Mouse (Mus musculus) monocyte, adult 5-6 weeks (primary cell): Measurements from ENCODE around the gene Prrt2. TPM values are rescaled to one million over a fixed set of nuclear protein-coding genes. Genes with fewer than 3 reads are reported as not detected.

ENCODE experiments used
- ATAC-seq: fragments of 153-309, 156-312 bp; replicated peaks from 2 replicates; pipeline ENCODE4 v1.8.0; 2017; ENCODE audit warnings: mild to moderate bottlenecking; ENCODE audit not compliant: low TSS enrichment, insufficient number of reproducible peaks, severe bottlenecking, poor library complexity, low FRiP score
- total RNA-seq: library from RNA; stranded (forward); fragments of 200-1000, 200-491, 200-594 nt; gene quantifications from 3 replicates; pipeline ENCODE4 v1.2.3, GENCODE M21; 2017

The Prrt2 gene
- total RNA-seq, 1 experiment from 2014 or later, result not detected

DNA sequence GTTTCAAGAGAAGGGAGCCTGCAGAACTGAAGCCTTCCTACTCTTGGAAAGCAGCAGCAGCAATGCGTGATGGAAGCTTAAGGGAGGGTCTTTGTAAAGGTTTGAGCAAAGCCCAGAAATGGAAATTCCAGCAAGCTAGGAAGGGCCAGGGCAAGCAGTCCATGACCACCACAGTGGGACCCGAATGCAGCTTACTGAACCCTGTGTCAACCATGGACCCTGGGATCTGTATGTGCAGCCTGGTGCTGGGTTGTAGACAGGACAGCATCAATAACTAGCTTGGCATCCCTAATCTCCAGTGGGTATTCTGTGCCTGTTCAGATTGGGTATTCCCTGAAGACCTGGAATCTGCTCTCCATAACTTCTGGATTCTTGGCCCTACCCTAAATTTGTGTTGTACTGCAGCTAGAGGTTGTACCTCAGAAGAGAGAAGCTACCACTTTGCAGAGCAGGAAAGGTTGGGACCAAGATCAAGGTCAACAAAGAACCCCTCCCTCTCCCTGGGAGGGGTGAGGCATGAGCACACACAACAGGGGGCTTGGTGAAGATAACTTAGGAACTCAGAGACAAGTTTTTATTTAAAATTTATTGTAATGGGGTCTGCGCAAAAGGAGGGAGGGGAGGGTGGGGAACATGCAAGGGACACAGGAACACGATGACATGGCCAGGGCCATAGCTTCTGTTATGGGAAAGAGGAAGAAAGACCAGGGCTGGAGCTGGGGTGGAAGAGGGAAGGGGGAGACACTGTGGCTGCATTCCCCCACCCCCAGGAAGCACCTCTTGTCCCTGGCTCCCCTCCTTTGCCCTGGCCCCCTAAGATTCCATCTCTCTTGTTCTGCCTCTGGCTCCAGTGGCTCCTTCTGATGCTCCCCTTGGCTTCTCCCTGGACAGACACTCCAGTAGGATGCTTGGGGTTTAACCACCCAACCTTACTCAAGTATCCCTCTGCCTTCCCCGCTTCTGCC lies 834 bp upstream of the Prrt2 start:
- ATAC-seq, result no peak

DNA sequence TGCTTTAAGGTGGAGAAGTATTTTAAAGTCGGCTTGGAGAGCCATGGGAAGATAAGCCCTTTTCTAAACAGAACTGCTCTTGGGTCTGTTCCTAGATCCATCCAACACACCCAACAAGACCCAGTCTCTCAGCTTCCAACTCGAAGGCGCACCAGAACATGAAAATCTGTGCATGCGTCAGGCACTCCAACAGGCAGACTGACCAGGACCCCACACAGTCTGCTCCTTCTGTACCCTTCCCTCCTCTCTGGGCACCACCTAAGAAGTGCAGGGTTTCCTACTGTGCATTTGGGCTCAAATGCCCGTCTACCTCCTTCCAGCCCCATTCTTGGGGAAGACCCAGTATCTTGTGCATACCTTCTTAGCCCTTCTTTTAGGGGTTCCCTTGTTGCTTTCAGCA lies 520 bp downstream of the Prrt2 start:
- no peak for ATAC-seq

DNA sequence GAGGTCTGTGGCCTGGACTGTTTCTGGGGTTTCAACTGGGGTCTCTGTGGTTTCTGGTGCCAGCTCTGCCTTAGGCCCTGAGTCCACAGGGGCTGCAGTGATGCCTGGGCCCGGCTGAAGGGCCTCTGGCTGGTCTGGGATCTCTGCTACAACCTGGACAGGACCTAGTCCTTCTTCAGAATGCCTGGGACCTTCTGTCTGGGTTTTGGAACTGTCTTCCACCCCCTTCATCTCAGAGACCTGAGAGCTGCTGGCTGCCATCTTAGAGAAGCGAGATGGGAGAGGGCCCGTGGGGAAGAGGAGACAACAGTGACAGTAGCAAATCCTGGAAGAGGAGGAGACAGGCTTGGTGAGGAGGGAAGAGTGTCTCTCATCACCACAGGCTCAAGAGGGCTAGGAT lies 980 bp downstream of the Prrt2 start:
- ATAC-seq, result no peak

DNA sequence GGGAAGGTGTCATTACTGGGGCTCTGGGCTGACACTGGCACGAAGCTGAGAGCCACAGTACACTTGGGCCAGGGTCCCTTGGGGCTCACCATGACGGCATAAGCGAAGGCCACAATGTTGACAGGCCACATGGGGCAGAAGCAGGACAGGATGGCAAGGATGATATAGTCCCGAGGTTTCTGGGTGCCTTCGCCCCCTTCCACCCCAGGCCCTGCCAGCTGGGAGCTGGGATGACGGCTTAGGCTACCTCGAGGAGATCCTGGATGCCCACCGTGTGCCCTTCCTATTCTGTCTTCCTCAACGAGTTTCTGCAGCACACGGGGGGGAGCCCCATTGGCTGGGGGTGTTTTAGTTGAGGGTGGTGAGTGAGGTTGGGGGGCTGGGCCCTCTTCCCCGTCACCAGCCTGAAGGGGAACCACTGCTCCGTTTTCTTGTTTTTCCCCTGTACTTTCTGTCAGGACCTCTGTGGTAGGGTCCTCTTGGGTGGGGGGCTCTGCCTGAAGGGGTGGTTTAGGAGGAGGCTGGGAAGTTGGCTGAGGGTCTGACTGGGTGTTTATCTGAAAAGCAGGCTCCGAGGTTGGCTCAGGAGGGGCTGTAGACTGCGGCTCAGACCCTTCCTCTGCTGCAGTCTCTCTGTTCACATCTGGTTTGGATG lies 1.6 kb downstream of the Prrt2 start:
- no peak for ATAC-seq

DNA sequence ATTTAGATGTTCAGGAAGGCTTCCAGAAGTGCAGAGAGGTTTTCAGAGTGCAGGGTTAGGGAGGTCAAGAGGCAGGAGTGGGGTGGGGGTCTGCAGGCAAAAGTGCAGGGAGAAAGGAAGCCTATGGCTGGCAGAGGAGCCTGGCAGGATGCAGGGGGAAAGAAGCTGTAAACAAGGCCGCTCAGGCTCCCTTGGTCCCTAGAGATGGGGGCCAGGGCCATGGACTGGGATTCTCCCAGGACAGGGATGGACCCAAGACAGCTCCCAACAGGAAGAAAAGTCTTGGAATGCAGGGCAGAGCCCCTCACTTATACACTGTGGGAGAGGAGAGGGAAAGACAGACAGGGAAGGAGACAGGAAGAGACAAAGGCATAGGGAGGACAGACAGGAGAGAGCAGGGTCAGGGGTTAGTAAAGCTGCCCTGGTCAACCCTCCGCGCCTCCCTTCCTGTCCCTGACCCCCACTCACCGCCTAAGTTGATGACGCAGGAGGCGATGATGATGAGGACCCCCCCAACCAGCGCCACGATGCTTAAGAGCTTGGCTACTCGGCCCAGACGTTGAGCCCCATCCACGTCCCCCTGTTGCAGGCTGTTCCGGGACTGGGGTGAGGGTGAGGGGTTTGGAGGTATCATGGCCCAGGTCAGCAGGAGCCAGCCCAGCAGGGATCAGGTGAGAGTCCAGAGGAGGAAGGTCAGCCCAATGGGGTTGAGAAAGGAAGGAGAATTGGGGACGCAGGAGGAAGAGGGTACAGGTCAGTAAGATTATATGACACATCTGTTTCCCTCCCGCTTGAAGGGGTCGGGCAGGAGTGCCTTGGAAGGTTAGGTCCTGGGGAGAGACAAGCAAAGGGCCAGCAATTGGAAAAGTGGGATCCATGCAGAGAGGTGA lies 2.4 kb downstream of the Prrt2 start:
- no peak for ATAC-seq

DNA sequence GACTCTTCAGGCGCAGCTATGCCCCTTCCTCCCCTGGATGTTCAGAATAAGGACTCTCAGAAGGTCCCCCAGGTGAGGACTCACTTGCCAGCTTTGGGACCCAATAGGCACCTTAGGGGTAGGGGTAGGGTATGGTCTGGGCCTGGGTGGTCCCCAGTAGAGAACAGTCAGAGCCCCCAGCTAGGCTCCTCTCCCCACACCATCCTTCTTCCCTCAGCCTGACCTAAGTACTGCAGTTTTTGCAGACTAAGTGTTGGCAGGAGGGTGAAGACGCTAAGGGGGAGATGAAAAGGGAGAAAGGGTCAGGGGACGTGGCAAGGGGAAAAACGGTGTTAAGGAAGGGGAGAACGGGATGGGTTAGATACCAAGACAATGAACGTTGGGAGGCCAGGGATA lies 3.1 kb downstream of the Prrt2 start:
- ATAC-seq, result no peak

DNA sequence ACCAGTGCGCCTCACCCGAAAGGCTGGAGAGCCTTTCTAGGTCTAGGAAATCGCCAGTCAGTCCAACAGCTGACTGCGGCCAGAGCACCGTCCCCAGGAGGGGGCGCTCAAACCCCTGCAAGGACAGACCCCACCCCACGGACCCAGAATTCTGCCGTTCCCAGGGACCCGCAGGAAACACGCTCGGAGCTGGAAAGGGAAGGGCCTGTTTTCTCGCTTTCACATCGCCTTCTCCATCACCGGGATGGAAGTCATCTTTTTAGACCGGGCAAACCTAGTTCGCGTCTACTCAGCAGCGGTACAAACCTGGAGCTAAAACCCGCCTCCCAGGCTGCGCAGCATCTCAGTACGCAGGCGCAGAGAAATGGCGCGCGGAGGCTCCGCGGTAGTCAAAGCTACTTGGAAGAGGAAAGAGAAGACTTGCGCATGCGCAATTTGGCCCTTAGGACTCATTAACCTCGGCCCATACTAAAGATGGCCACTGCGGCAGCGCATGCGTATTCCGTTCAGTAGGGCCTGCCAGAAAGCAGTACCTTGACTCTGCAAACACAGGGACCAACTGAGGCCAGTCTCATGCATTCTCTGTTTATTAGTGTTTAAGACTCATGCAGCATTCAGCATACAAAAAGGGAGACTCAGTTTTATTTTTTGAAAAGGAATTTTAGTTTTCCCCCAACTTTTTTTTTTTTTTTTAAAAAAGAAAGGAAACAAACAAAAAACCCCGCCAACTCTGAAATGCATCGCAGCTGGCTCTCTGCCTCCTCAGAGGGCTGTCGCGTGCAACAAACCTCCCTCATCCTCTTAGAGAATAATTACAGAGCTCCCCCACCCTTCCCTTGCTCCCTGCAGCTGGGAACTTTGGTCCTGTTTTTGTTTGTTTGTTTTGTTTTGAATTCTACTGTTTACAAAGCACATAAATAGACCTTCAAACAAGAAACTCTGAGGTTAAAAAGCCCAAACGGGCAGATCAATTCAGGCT lies 3.8 kb downstream of the Prrt2 start, which contains the start of gene Pagr1a:
Pagr1a (minus strand) TSS at position 382 of the 979 bp plus-strand sequence.
- peak; percentile 79 for ATAC-seq

DNA sequence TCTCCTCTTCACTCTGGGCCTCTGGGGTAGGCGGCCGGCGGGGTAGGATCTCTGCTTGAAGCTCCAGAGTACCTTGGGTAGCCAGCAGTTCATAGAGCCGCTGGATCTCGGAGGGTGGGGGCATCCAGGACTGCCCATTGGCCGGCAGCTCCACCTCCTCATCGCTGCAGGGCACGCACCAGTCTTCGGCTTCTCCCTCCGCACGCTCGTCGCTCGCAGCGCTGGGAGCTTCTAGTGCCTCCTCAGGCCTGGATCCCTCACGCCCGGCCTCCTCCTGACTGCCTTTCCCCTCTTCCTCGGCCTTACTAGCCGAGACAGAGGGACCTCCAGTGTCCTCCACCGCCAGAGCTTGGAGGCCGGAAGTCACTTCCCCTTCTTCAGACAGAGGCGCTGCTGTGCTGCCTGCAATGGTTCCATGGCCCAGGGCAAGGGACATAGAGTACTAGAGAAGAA lies 4.5 kb downstream of the Prrt2 start:
- peak; percentile 29 for ATAC-seq

DNA sequence TGATC lies 4.7 kb downstream of the Prrt2 start, which contains the start of gene Pagr1b:
Pagr1b (minus strand) TSS at position 4 of the 5 bp plus-strand sequence.
- ATAC-seq, result no peak

DNA sequence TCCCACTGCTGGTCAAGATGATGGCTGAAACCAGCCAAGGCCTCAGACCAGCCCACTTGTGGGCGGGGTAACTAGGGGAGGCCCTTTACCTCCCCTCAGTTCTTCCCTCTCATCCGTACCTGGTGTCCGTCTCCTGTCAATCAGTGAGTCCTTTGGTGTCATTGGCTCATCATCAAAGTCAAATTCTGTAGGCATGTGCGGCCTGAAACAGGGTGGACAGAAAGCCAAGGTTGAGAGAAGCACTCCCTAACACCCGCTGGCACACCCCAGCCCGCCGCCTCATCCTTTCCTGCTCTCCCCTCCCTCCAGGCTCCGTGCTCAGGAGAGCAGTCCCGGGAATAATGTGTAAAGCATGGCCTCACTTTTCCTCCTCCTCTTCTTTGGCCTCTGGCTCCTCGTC lies 4.9 kb downstream of the Prrt2 start:
- peak; percentile 43 for ATAC-seq

DNA sequence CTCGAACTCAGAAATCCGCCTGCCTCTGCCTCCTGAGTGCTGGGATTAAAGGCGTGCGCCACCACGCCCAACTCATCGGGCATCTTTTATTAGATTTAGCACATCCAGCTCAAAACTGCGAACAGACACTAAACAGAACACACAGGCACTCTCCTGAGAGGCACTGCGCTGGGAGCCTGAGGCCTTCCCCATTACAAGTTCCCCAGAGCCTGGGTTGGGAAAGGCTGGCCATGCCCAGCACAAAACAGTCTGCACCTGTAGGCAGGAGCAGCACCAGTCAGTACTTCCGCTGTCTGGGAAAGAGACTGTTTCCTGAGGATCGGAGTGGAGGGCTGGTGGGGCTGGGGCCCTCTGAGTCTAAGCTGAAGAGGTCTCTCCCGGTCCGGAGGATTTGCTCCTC lies 6.0 kb downstream of the Prrt2 start:
- no peak for ATAC-seq

DNA sequence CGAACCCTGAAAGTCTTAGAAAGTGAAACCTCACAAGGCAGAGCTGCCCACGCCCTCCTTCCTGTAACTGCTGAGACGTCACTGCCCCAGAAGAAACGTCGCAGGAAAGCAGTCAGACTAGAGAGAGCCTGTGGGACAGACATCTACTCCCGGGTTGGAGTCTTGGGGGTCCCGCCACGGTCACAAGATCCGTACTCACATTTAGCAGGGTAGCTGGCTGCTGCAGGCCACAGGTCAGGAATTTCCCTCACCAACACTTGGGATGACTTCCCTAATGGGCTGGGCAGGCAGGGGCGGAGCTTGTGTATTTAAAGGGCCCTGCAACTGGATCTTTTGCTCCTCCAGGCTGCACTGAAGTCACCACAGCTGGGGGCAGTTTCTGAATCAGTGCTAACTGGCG lies 6.7 kb downstream of the Prrt2 start, which contains the start of gene Mvp:
Mvp (minus strand) TSS at position 302 of the 400 bp plus-strand sequence.
- ATAC-seq, result peak; percentile 42

DNA sequence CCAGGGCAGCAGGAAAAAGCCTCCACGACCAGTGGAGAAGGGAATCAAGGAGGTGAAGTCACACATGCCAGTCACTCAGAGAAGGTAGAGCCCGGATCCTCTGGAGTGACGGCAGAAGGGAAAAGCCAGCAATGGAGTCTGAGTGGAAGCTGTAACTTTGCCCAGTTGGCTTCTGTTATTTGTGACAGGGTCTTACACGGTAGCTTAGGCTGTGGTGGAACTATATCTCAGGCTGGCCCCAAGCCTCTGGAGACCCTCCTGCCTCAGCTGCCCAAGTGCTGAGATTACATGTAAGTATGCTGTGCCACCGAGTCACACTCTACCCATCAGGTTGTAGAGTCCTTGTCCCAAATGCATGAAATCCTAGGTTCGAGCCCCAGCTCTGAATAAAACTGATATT lies 7.6 kb downstream of the Prrt2 start:
- ATAC-seq, result no peak

DNA sequence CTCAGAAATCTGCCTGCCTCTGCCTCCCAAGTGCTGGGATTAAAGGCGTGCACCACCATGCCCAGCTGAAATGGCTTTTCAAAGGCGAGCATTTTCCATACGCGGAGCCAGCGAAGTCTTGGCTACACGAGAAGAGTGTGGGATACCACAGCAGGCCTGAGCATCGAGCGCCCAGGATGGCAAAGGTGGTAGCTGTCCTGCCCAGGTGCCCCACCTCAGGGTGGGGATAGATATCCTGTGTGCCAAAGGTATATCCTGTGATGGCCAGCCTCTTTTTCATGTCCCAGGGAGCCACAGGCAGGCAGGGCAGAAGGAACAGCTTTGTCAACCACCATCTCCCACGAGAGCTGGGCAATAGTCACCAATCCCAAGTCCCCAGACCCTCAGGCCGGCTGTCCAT lies 8.2 kb downstream of the Prrt2 start:
- no peak for ATAC-seq

DNA sequence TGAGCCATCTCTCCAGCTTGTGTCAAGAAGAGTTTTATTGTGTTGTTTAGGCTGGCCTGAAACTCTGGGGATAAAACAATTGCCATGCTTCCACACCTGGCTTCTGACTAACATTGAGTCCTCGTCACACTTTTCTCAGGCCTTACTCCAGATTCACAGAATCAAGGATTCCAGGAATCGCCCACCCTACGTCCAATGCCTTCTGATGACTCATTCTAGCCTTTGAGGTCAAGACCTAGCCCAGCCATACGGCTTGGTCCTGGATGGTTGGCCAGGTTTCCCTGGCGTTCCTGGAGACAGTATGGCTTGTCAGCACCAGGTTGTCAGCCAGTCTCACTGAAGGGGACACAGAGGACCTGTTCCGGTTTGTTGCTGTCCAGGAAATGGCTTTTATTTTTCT lies 8.6 kb downstream of the Prrt2 start:
- ATAC-seq, result no peak

DNA sequence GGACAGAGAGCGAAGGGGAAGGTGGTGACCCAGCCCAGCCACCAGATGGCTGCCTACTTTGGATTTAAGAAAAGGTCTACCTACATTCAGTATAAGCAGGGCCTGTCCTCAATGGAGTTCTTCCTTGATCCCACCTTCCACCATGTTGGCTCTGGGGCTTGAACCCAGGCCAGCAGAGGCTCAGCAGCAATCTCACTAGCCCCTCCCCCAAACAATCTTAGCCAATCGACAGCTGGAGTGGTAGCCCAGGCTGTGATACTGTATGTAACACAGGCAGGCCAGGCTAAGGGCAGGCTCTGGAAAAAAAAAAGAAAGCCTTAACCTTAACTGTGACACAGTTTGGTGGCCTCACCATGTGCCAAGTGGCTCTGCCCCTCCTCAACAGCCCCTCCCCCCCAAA lies 9.3 kb downstream of the Prrt2 start:
- ATAC-seq, result no peak

DNA sequence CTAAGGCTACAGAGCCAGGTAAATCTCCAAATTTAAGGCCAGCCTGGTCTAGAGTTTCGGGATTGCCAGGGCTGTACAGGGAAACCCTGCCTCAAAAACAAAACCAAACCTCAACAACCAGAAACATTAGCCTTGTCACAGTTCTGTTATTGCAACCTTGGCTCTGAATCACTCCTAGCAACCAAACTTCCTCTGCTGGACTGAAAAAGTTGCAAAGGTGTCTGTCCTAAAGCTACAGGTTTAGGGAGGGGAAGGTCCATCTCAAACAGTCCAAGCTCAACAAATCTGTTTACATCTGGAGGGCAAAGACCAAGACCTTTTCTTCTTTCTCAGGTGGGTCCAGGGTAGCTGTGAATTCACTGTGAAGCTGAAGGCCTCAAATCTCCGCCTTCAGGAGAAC lies 10.0 kb downstream of the Prrt2 start:
- no peak for ATAC-seq

DNA sequence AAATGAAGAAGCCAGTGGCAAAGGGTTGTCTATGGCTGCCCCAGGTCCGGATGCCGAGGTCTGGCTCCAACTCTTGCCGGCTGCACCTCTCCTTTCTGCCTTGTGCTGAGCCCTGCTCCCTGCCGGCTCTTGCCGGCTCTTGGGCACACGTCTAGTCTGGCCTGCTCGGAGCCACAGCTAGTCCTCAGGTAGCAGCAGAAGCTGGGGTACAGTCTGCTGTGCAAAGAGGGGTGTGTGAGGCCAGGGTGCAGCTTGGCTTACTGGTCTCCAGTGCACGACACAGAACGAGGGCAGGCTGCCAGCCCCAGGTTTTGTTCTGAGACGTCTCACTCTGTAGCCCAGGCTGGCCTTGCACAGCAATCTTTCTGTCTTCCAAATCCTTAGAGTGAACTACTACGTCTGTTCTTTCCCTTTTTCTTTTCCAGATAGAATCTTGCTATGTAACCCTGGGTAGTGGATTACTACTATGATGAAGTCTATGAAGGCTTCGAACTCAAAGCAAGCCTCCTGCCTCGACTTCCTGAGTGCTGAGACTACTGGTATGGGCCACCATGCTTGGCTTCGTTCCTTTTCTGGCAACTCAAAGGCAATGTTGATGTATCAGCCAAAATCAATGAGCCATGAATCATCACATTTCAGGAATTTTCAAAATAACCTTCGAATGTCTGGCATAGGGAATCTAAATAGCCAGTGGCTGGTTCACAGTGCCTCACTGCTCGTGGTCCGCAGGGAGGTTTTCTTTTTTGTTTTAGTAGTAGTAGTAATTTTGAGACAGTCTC lies 11.5 kb downstream of the Prrt2 start:
- no peak for ATAC-seq
